Mouse (Mus musculus) kidney, embryonic 14.5 days (tissue): ENCODE results near the gene Meis2. TPM values are rescaled to one million over a fixed set of nuclear protein-coding genes. Genes with fewer than 3 reads are reported as not detected.

Experiments used
- ATAC-seq: fragments of 200-750 bp; cut with Nextera tagmentation; 2 replicates; pipeline ENCODE4 v1.8.0; 2017; ENCODE audit warnings: moderate number of reproducible peaks, mild to moderate bottlenecking, moderate TSS enrichment, moderate library complexity; ENCODE audit not compliant: low FRiP score, low TSS enrichment
- H3K27ac ChIP-seq: fragments of 300-500 bp; sonication (generic); 2 replicates; pipeline ENCODE4 v1.5.1; 2014; ENCODE audit warnings: low read depth, mild to moderate bottlenecking, low read length, moderate library complexity, mixed read lengths
- H3K27me3 ChIP-seq: fragments of 300-500 bp; sonication (generic); 2 replicates; pipeline ENCODE4 v1.6.1; 2014; ENCODE audit warnings: mild to moderate bottlenecking, low read length; ENCODE audit not compliant: control insufficient read depth, insufficient read depth
- H3K36me3 ChIP-seq: fragments of 300-500 bp; sonication (generic); 2 replicates; pipeline ENCODE4 v1.6.1; 2014; ENCODE audit warnings: low read length, mixed read lengths; ENCODE audit not compliant: control insufficient read depth, insufficient read depth
- H3K4me1 ChIP-seq: fragments of 300-500 bp; sonication (generic); 2 replicates; pipeline ENCODE4 v1.6.1; 2014; ENCODE audit warnings: low read length, mixed read lengths; ENCODE audit not compliant: control insufficient read depth, insufficient read depth
- H3K4me2 ChIP-seq: fragments of 300-500 bp; sonication (generic); replicated peaks from 2 replicates; pipeline ENCODE4 v1.6.1; 2014; ENCODE audit warnings: low read depth, mild to moderate bottlenecking, low read length
- H3K4me3 ChIP-seq: fragments of 300-500 bp; sonication (generic); 2 replicates; pipeline ENCODE4 v1.5.1; 2014; ENCODE audit warnings: mild to moderate bottlenecking, low read length
- H3K9ac ChIP-seq: fragments of 300-500 bp; sonication (generic); 2 replicates; pipeline ENCODE4 v1.6.1; 2014; ENCODE audit warnings: low read depth, mild to moderate bottlenecking, low read length, moderate library complexity
- H3K9me3 ChIP-seq: fragments of 300-500 bp; sonication (generic); 2 replicates; pipeline ENCODE4 v1.6.1; 2016; ENCODE audit warnings: low read length; ENCODE audit not compliant: control insufficient read depth
- WGBS: fragments of 180-500 bp; shearing (Covaris S2); extraction: QIAGEN DNeasy Blood & Tissue Kit; methylation state at CpG from one replicate; pipeline ENCODE4 v1.1.7; 2014; 5-methylcytosine and 5-hydroxymethylcytosine counted together
- polyA plus RNA-seq: library from polyadenylated mRNA; unstranded; fragments of >200 nt; fragmentation: Nextera tagmentation; extraction: Ambion mirVana; gene quantifications from 2 replicates; pipeline ENCODE4 v1.2.1, GENCODE M21; 2014

Gene Meis2
- 111 and 112 TPM in 2 replicates for polyA plus RNA-seq

GRCm38 (mm10) chr2:116065570-116066005, at the start of gene Meis2:
TSS of gene Meis2 (minus strand) at chr2:116065839.
- Histone ChIP-seq H3K9ac (peak within 1 kb of the TSS; percentile 97), H3K4me3 (peak within 1 kb of the TSS; percentile 72), H3K4me2 (peak within 1 kb of the TSS; percentile 74), H3K27me3 (no peaks in the 10 kb centered on the region), H3K27ac (peak within 1 kb of the TSS; percentile 99), H3K4me1 (0 out of 2 replicates have a peak, but pooled peaks cover 3% of the 10 kb centered on the region), H3K9me3 (no peaks in the 10 kb centered on the region), H3K36me3 (peaks cover 7% of the 10 kb centered on the region)
- ATAC-seq: peak; percentile 81
- WGBS: under 1% methylated on average over 32 of the region's 37 CpGs

- no peak for ATAC-seq
Measured at GRCm38 (mm10) chr2:116106194-116106593, 40.6 kb upstream of the Meis2 start.

GRCm38 (mm10) chr2:116105179-116105578, 39.5 kb upstream of the Meis2 start:
- H3K27me3 ChIP-seq: no peaks in the 10 kb centered on the region
- no peak overlapping the region for H3K4me3 ChIP-seq
- no peak overlapping the region for H3K4me2 ChIP-seq
- H3K4me1 ChIP-seq: no peaks in the 10 kb centered on the region
- no peak for ATAC-seq
- no peak overlapping the region for H3K27ac ChIP-seq
- H3K9ac ChIP-seq: no peak overlapping the region
- H3K9me3 ChIP-seq: 0 out of 2 replicates have a peak, but pooled peaks cover 3% of the 10 kb centered on the region
- 47% methylated on average over 3 of the region's 3 CpGs for WGBS
- H3K36me3 ChIP-seq: no peaks in the 10 kb centered on the region

More at GRCm38 (mm10) chr2:116106194-116106593, 40.6 kb upstream of the Meis2 start:
- WGBS: 65% methylated on average over 4 of the region's 4 CpGs
- Histone ChIP-seq H3K9me3 (0 out of 2 replicates have a peak, but pooled peaks cover 3% of the 10 kb centered on the region), H3K27ac (no peak overlapping the region), H3K36me3 (no peaks in the 10 kb centered on the region), H3K9ac (no peak overlapping the region), H3K4me1 (no peaks in the 10 kb centered on the region), H3K27me3 (no peaks in the 10 kb centered on the region), H3K4me2 (no peak overlapping the region), H3K4me3 (no peak overlapping the region)

- H3K27me3 ChIP-seq: no peaks in the 10 kb centered on the region
- no peaks in the 10 kb centered on the region for H3K9me3 ChIP-seq
- no peak overlapping the region for H3K9ac ChIP-seq
- 47% methylated on average over 5 of the region's 5 CpGs for whole genome bisulfite sequencing
- no peak overlapping the region for H3K4me2 ChIP-seq
- no peak overlapping the region for H3K27ac ChIP-seq
- ATAC-seq: peak; percentile 81; the same call in 1 of the 2 replicates
- H3K36me3 ChIP-seq: no peaks in the 10 kb centered on the region
- no peaks in the 10 kb centered on the region for H3K4me1 ChIP-seq
- H3K4me3 ChIP-seq: no peak overlapping the region
Measured at GRCm38 (mm10) chr2:116103411-116103996, 37.9 kb upstream of the Meis2 start.

- Histone ChIP-seq H3K27ac (no peak overlapping the region), H3K4me2 (no peak overlapping the region), H3K27me3 (no peaks in the 10 kb centered on the region), H3K4me3 (no peak overlapping the region), H3K36me3 (no peaks in the 10 kb centered on the region), H3K4me1 (no peaks in the 10 kb centered on the region), H3K9ac (no peak overlapping the region), H3K9me3 (no peaks in the 10 kb centered on the region)
- no peak for ATAC-seq
Measured at GRCm38 (mm10) chr2:116101221-116101620, 35.6 kb upstream of the Meis2 start.

- Histone ChIP-seq H3K36me3 (no peaks in the 10 kb centered on the region), H3K27me3 (no peaks in the 10 kb centered on the region), H3K4me1 (no peaks in the 10 kb centered on the region), H3K9ac (no peak overlapping the region), H3K4me2 (no peak overlapping the region), H3K27ac (no peak overlapping the region), H3K9me3 (peaks cover 7% of the 10 kb centered on the region), H3K4me3 (no peak overlapping the region)
- WGBS: 82% methylated on average over 2 of the region's 2 CpGs
- no peak for ATAC-seq
Measured at GRCm38 (mm10) chr2:116080961-116081360, 15.3 kb upstream of the Meis2 start.

GRCm38 (mm10) chr2:116078841-116079240, 13.2 kb upstream of the Meis2 start:
- 79% methylated on average over 2 of the region's 2 CpGs for WGBS
- Histone ChIP-seq H3K27ac (no peak overlapping the region), H3K27me3 (no peaks in the 10 kb centered on the region), H3K36me3 (no peaks in the 10 kb centered on the region), H3K9me3 (peaks cover 7% of the 10 kb centered on the region), H3K4me3 (no peak overlapping the region), H3K4me1 (peaks cover 12% of the 10 kb centered on the region; the same call in 1 of the 2 replicates), H3K9ac (no peak overlapping the region), H3K4me2 (no peak overlapping the region)
- no peak for ATAC-seq

GRCm38 (mm10) chr2:116077716-116078115, 12.1 kb upstream of the Meis2 start:
- H3K4me1 ChIP-seq: peaks cover 12% of the 10 kb centered on the region; the same call in 1 of the 2 replicates
- peaks cover 2% of the 10 kb centered on the region; the same call in 1 of the 2 replicates for H3K36me3 ChIP-seq
- ATAC-seq: no peak
- no peak overlapping the region for H3K27ac ChIP-seq
- H3K4me3 ChIP-seq: no peak overlapping the region
- no peaks in the 10 kb centered on the region for H3K27me3 ChIP-seq
- H3K9ac ChIP-seq: no peak overlapping the region
- H3K9me3 ChIP-seq: peaks cover 7% of the 10 kb centered on the region
- H3K4me2 ChIP-seq: no peak overlapping the region
- 25% methylated on average over 3 of the region's 3 CpGs for WGBS

- H3K4me3 ChIP-seq: no peak overlapping the region
- peaks cover 12% of the 10 kb centered on the region; the same call in 1 of the 2 replicates for H3K4me1 ChIP-seq
- no peaks in the 10 kb centered on the region for H3K27me3 ChIP-seq
- H3K9me3 ChIP-seq: peaks cover 7% of the 10 kb centered on the region
- peaks cover 2% of the 10 kb centered on the region; the same call in 1 of the 2 replicates for H3K36me3 ChIP-seq
- H3K9ac ChIP-seq: no peak overlapping the region
- no peak overlapping the region for H3K4me2 ChIP-seq
- ATAC-seq: no peak
- H3K27ac ChIP-seq: no peak overlapping the region
Measured at GRCm38 (mm10) chr2:116076752-116077480, 11.3 kb upstream of the Meis2 start.
